Mouse (Mus musculus): Measurements from ENCODE around the gene Gnptab. TPM values are rescaled to one million over a fixed set of nuclear protein-coding genes. Genes with fewer than 3 reads are reported as not detected.

Gnptab gene
- polyA plus RNA-seq, 1 experiment from 2014 or later: 14.4 TPM

DNA sequence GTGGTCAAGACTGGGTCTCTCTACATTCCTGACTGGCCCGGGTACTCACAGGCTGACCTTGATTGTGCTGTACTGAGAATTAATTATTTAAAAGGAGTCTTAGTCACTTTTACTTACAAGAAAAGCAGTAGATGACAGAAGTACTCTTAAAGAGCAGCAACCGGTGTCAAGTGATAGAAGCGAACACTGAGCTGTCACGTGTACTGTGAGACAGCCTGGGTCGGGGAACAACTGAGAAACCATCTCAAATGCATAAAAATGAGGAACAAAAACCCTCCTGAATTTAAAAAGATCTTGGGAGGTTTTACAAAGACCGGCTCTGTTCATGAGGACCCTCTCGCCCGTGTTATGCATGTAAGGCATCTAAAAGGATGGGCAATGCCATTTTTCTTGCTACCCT is 113.7 kb downstream of the Gnptab start:
- no peak overlapping the region for H3K4me2 ChIP-seq (replicated peaks)
- 61% methylated on average over 8 of the region's 8 CpGs for WGBS

GRCm38 (mm10) chr10:88494959-88495587 is 116.1 kb downstream of the Gnptab start:
- H3K9me3 ChIP-seq: no peaks in the 10 kb centered on the region
- no peaks in the 10 kb centered on the region for H3K36me3 ChIP-seq
- H3K4me3 ChIP-seq: no peak overlapping the region
- no peak overlapping the region for H3K27ac ChIP-seq
- ATAC-seq (ENCODE audit: low FRiP score, low read depth): no peak
- no peaks in the 10 kb centered on the region for H3K27me3 ChIP-seq (replicated peaks)
- 86% methylated on average over 4 of the region's 4 CpGs for WGBS
- no peak overlapping the region for H3K9ac ChIP-seq
- H3K4me2 ChIP-seq (replicated peaks): no peak overlapping the region
- H3K4me1 ChIP-seq: peaks cover 5% of the 10 kb centered on the region; the same call in 1 of the 2 replicates

More for the DNA sequence above, 113.7 kb downstream of the Gnptab start:
- H3K9me3 ChIP-seq: no peaks in the 10 kb centered on the region
- H3K4me3 ChIP-seq: no peak overlapping the region
- H3K4me1 ChIP-seq: peaks cover 5% of the 10 kb centered on the region; the same call in 1 of the 2 replicates
- H3K27me3 ChIP-seq (replicated peaks): no peaks in the 10 kb centered on the region
- no peak overlapping the region for H3K27ac ChIP-seq
- no peak for ATAC-seq (ENCODE audit: low FRiP score, low read depth)
- H3K36me3 ChIP-seq: no peaks in the 10 kb centered on the region
- H3K9ac ChIP-seq: no peak overlapping the region

Other genes starting within 250 kb of the Gnptab start
- gene Parpbp, start 232.2 kb upstream of the Gnptab start, polyA plus RNA-seq (2016; fragmentation: Nextera tagmentation; extraction: Ambion mirVana): 7.8 and 7.9 TPM in 2 replicates
- 60.3 and 60.4 TPM in 2 replicates for gene Nup37, start 232.1 kb upstream of the Gnptab start, polyA plus RNA-seq (2016; fragmentation: Nextera tagmentation; extraction: Ambion mirVana)
- gene Washc3, start 178.0 kb upstream of the Gnptab start, polyA plus RNA-seq (2016; fragmentation: Nextera tagmentation; extraction: Ambion mirVana): 40.2 and 41.9 TPM in 2 replicates
- gene Dram1, start 52 bp upstream of the Gnptab start, polyA plus RNA-seq (2016; fragmentation: Nextera tagmentation; extraction: Ambion mirVana): 0.55 and 0.63 TPM in 2 replicates
- gene Sycp3, start 80.4 kb downstream of the Gnptab start, polyA plus RNA-seq (2016; fragmentation: Nextera tagmentation; extraction: Ambion mirVana): 0.34 TPM in 1 of 2 replicates, not detected in the other
- gene Chpt1, start 124.9 kb downstream of the Gnptab start, polyA plus RNA-seq (2016; fragmentation: Nextera tagmentation; extraction: Ambion mirVana): 19.5 and 21.2 TPM in 2 replicates
- gene Mybpc1, start 226.0 kb downstream of the Gnptab start, polyA plus RNA-seq (2016; fragmentation: Nextera tagmentation; extraction: Ambion mirVana): 13.0 and 13.6 TPM in 2 replicates

Measured in neural tube, embryonic 12.5 days (tissue).